Mouse (Mus musculus) embryo, embryonic 9.5 days (tissue): ENCODE measurements at regions not wholly inside any gene's neighbourhood (a gene's known extent, or its start where the extent isn't known, plus 50 kb on each side); places are given as distances from the start of the nearest gene placed in this dataset.

Experiments
- DNase-seq: peaks from one replicate; pipeline ENCODE4 v3.0.0-alpha.2; 2017; ENCODE audit errors: extremely low spot score

GRCm38 (mm10) chr4:9009656-9010055, 770.8 kb upstream of the Car8 start:
- no peak for DNase-seq

GRCm38 (mm10) chr4:9005938-9006626, 767.2 kb upstream of the Car8 start:
- DNase-seq = peak; percentile 79

- no peak for DNase-seq
Measured at GRCm38 (mm10) chr4:9003891-9004290, 765.0 kb upstream of the Car8 start.

- no peak for DNase-seq
Measured at GRCm38 (mm10) chr4:9002380-9002779, 763.5 kb upstream of the Car8 start.

GRCm38 (mm10) chr4:8998606-8999005, 759.8 kb upstream of the Car8 start:
- no peak for DNase-seq

- DNase-seq = no peak
Measured at GRCm38 (mm10) chr4:8992171-8992570, 753.3 kb upstream of the Car8 start.

GRCm38 (mm10) chr4:8990551-8990950, 751.7 kb upstream of the Car8 start:
- no peak for DNase-seq

GRCm38 (mm10) chr4:8989614-8990013, 750.8 kb upstream of the Car8 start:
- no peak for DNase-seq

GRCm38 (mm10) chr4:8989110-8989509, 750.3 kb upstream of the Car8 start:
- no peak for DNase-seq

- DNase-seq = no peak
Measured at GRCm38 (mm10) chr4:8988345-8988733, 749.5 kb upstream of the Car8 start.

GRCm38 (mm10) chr4:8987544-8988344, 748.9 kb upstream of the Car8 start:
- no peak for DNase-seq

GRCm38 (mm10) chr4:8986394-8987091, 747.7 kb upstream of the Car8 start:
- DNase-seq = peak; percentile 35

GRCm38 (mm10) chr4:8984059-8984606, 745.3 kb upstream of the Car8 start:
- no peak for DNase-seq

- no peak for DNase-seq
Measured at GRCm38 (mm10) chr4:8978949-8979348, 740.1 kb upstream of the Car8 start.

GRCm38 (mm10) chr4:8969951-8970455, 731.2 kb upstream of the Car8 start:
- no peak for DNase-seq

GRCm38 (mm10) chr4:8968741-8969140, 729.9 kb upstream of the Car8 start:
- peak; percentile 49 for DNase-seq

GRCm38 (mm10) chr4:8967986-8968385, 729.1 kb upstream of the Car8 start:
- DNase-seq = no peak

- no peak for DNase-seq
Measured at GRCm38 (mm10) chr4:8965563-8965962, 726.7 kb upstream of the Car8 start.

- DNase-seq = no peak
Measured at GRCm38 (mm10) chr4:8962959-8963572, 724.2 kb upstream of the Car8 start.

- DNase-seq = no peak
Measured at GRCm38 (mm10) chr4:8961851-8962250, 723.0 kb upstream of the Car8 start.

- peak; percentile 37 for DNase-seq
Measured at GRCm38 (mm10) chr4:8957771-8958170, 718.9 kb upstream of the Car8 start.

- no peak for DNase-seq
Measured at GRCm38 (mm10) chr4:8957023-8957343, 718.1 kb upstream of the Car8 start.
